Mouse (Mus musculus) small intestine, adult 2 months (tissue): ENCODE measurements around the gene Ush2a. TPM values are rescaled to one million over a fixed set of nuclear protein-coding genes. Genes with fewer than 3 reads are reported as not detected.

Source experiments
- H3K27ac ChIP-seq: fragments of 200-500 bp; 2 replicates; pipeline ENCODE4 v1.5.1; 2012; ENCODE audit warnings: low read depth, low read length, control low read depth, inconsistent platforms; ENCODE audit not compliant: insufficient read depth
- H3K27me3 ChIP-seq: fragments of 200-500 bp; 2 replicates; pipeline ENCODE4 v1.6.1; 2012; ENCODE audit warnings: mild to moderate bottlenecking, moderate library complexity, low read length, inconsistent platforms; ENCODE audit not compliant: control insufficient read depth, insufficient read depth
- H3K36me3 ChIP-seq: fragments of 200-500 bp; 2 replicates; pipeline ENCODE4 v1.6.1; 2012; ENCODE audit warnings: mild to moderate bottlenecking, low read length, control low read depth, inconsistent platforms; ENCODE audit not compliant: control insufficient read depth, insufficient read depth
- H3K4me1 ChIP-seq: fragments of 200-500 bp; 2 replicates; pipeline ENCODE4 v1.6.1; 2012; ENCODE audit warnings: low read length, inconsistent platforms, mixed read lengths; ENCODE audit not compliant: control insufficient read depth, insufficient read depth, insufficient read length
- H3K4me3 ChIP-seq: fragments of 200-500 bp; 2 replicates; pipeline ENCODE4 v1.5.1; 2012; ENCODE audit warnings: low read depth, mild to moderate bottlenecking, control low read depth, inconsistent platforms, low read length, moderate library complexity
- CTCF ChIP-seq: fragments of 200-500 bp; IDR thresholded peaks from 2 replicates; pipeline ENCODE4 v1.5.1; 2012; ENCODE audit warnings: low read depth, mild to moderate bottlenecking, control low read depth, inconsistent platforms, low read length, moderate library complexity, mixed read lengths; ENCODE audit not compliant: insufficient replicate concordance, insufficient read length; ENCODE audit errors: extremely low read depth
- POLR2A ChIP-seq: fragments of 200-500 bp; IDR thresholded peaks from 2 replicates; pipeline ENCODE4 v1.6.1; 2012; ENCODE audit warnings: low read depth, mild to moderate bottlenecking, control low read depth, inconsistent platforms, low read length, moderate library complexity
- WGBS: fragments of 180-500 bp; shearing (Covaris S2); methylation state at CpG from one replicate; pipeline ENCODE4 v1.1.7; 2018; 5-methylcytosine and 5-hydroxymethylcytosine counted together
- polyA plus RNA-seq: library from polyadenylated mRNA; depleted of rRNA; stranded (reverse); fragments of >200 nt; gene quantifications from 2 replicates; pipeline ENCODE4 v1.2.3, GENCODE M21; 2012

Gene Ush2a
- polyA plus RNA-seq, 1 experiment: not detected

DNA sequence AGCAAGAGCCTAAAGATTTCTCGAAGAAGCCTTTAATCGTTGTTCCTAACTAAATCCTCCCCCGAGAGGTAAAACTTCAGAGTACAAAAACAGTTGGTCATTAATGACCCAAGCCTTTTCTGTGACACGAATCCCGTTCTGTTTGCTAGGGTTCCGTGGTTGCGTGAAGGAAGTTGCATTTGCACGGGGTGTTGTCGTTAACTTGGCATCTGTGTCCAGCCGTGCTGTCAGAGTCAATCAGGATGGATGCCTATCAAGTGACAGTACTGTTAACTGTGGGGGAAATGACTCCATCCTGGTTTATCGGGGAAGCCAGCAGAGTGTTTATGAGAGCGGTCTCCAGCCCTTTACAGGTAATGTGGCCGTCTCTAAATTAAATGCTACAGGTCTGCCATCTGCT is 287.9 kb downstream of the Ush2a start:
- no peaks in the 10 kb centered on the region for H3K4me1 ChIP-seq
- H3K27me3 ChIP-seq: no peaks in the 10 kb centered on the region; the same call in 1 of the 2 replicates
- no peak overlapping the region for H3K27ac ChIP-seq
- WGBS: 82% methylated on average over 13 of the region's 13 CpGs
- H3K36me3 ChIP-seq: no peaks in the 10 kb centered on the region
- H3K4me3 ChIP-seq: no peak overlapping the region
- TF ChIP-seq CTCF (no peak), POLR2A (no peak)

- TF ChIP-seq CTCF (no peak), POLR2A (no peak)
- H3K4me3 ChIP-seq: no peak overlapping the region
- H3K27ac ChIP-seq: no peak overlapping the region
- H3K27me3 ChIP-seq: no peaks in the 10 kb centered on the region; the same call in 1 of the 2 replicates
- no peaks in the 10 kb centered on the region for H3K36me3 ChIP-seq
- WGBS: 71% methylated on average over 5 of the region's 5 CpGs
- H3K4me1 ChIP-seq: no peaks in the 10 kb centered on the region
Measured at GRCm38 (mm10) chr1:188551802-188552201, 290.0 kb downstream of the Ush2a start.

- H3K4me1 ChIP-seq: no peaks in the 10 kb centered on the region
- TF ChIP-seq POLR2A (no peak), CTCF (no peak)
- no peaks in the 10 kb centered on the region for H3K36me3 ChIP-seq
- H3K4me3 ChIP-seq: no peak overlapping the region
- H3K27me3 ChIP-seq: no peaks in the 10 kb centered on the region
- 21% methylated on average over 2 of the region's 2 CpGs for WGBS
- H3K27ac ChIP-seq: no peak overlapping the region
Measured at GRCm38 (mm10) chr1:188558911-188559310, 297.1 kb downstream of the Ush2a start.

GRCm38 (mm10) chr1:188566229-188566628 is 304.4 kb downstream of the Ush2a start:
- Histone ChIP-seq H3K4me3 (no peak overlapping the region), H3K4me1 (no peaks in the 10 kb centered on the region), H3K27me3 (no peaks in the 10 kb centered on the region), H3K27ac (no peak overlapping the region), H3K36me3 (no peaks in the 10 kb centered on the region)
- 81% methylated on average over 5 of the region's 5 CpGs for WGBS
- no peak for TF ChIP-seq CTCF

- Histone ChIP-seq H3K4me1 (no peaks in the 10 kb centered on the region), H3K4me3 (no peak overlapping the region), H3K27ac (no peak overlapping the region), H3K27me3 (no peaks in the 10 kb centered on the region), H3K36me3 (no peaks in the 10 kb centered on the region)
- no peak for TF ChIP-seq POLR2A
- WGBS: 77% methylated on average over 4 of the region's 4 CpGs
Measured at GRCm38 (mm10) chr1:188567486-188567885, 305.7 kb downstream of the Ush2a start.

- H3K36me3 ChIP-seq: no peaks in the 10 kb centered on the region
- H3K27me3 ChIP-seq: no peaks in the 10 kb centered on the region
- H3K4me1 ChIP-seq: no peaks in the 10 kb centered on the region
- WGBS: 84% methylated on average over 9 of the region's 9 CpGs
- H3K4me3 ChIP-seq: no peak overlapping the region
- no peak for TF ChIP-seq POLR2A
- TF ChIP-seq CTCF: no peak
- no peak overlapping the region for H3K27ac ChIP-seq
Measured at GRCm38 (mm10) chr1:188568295-188568961, 306.6 kb downstream of the Ush2a start.

GRCm38 (mm10) chr1:188576246-188576747 is 314.5 kb downstream of the Ush2a start:
- no peaks in the 10 kb centered on the region for H3K27me3 ChIP-seq
- TF ChIP-seq POLR2A (no peak), CTCF (no peak)
- 85% methylated on average over 8 of the region's 8 CpGs for WGBS
- no peaks in the 10 kb centered on the region for H3K4me1 ChIP-seq
- H3K36me3 ChIP-seq: no peaks in the 10 kb centered on the region
- no peak overlapping the region for H3K4me3 ChIP-seq
- H3K27ac ChIP-seq: no peak overlapping the region
